Mouse (Mus musculus) embryonic facial prominence, embryonic 11.5 days (tissue): ENCODE measurements around the gene Trex1. TPM values are rescaled to one million over a fixed set of nuclear protein-coding genes. Genes with fewer than 3 reads are reported as not detected.

Source experiments
- ATAC-seq: fragments of 200-750 bp; cut with Nextera tagmentation; replicated peaks from 2 replicates; pipeline ENCODE4 v1.8.0; 2017; ENCODE audit warnings: low read depth; ENCODE audit not compliant: insufficient number of reproducible peaks, low FRiP score, low TSS enrichment
- DNase-seq: peaks from one replicate; pipeline ENCODE4 v3.0.0-alpha.2; 2015; ENCODE audit warnings: low spot score
- H3K27ac ChIP-seq: fragments of 300-500 bp; sonication (generic); replicated peaks from 2 replicates; pipeline ENCODE4 v1.5.1; 2014; ENCODE audit warnings: mild to moderate bottlenecking, low read depth, low read length, control low read depth
- H3K27me3 ChIP-seq: fragments of 300-500 bp; sonication (generic); 2 replicates; pipeline ENCODE4 v1.6.1; 2014; ENCODE audit warnings: mild to moderate bottlenecking, low read length, moderate library complexity, mixed read lengths; ENCODE audit not compliant: control insufficient read depth, insufficient read depth
- H3K36me3 ChIP-seq: fragments of 300-500 bp; sonication (generic); replicated peaks from 2 replicates; pipeline ENCODE4 v1.6.1; 2014; ENCODE audit warnings: low read depth, mild to moderate bottlenecking, low read length, moderate library complexity, mixed read lengths; ENCODE audit not compliant: control insufficient read depth, insufficient read depth
- H3K4me1 ChIP-seq: fragments of 300-500 bp; sonication (generic); 2 replicates; pipeline ENCODE4 v1.6.1; 2014; ENCODE audit warnings: low read length, mixed read lengths; ENCODE audit not compliant: control insufficient read depth, insufficient read depth
- H3K4me2 ChIP-seq: fragments of 300-500 bp; sonication (generic); 2 replicates; pipeline ENCODE4 v1.6.1; 2014; ENCODE audit warnings: low read depth, mild to moderate bottlenecking, control low read depth, low read length, moderate library complexity
- H3K4me3 ChIP-seq: fragments of 300-500 bp; sonication (generic); 2 replicates; pipeline ENCODE4 v1.5.1; 2014; ENCODE audit warnings: low read depth, low read length, control low read depth
- H3K9ac ChIP-seq: fragments of 300-500 bp; sonication (generic); replicated peaks from 2 replicates; pipeline ENCODE4 v1.6.1; 2014; ENCODE audit warnings: mild to moderate bottlenecking, control low read depth, low read length
- H3K9me3 ChIP-seq: fragments of 300-500 bp; sonication (generic); replicated peaks from 2 replicates; pipeline ENCODE4 v1.6.1; 2016; ENCODE audit warnings: mild to moderate bottlenecking, low read length, inconsistent platforms, mixed read lengths; ENCODE audit not compliant: control insufficient read depth
- WGBS: fragments of 180-500 bp; shearing (Covaris S2); extraction: QIAGEN DNeasy Blood & Tissue Kit; methylation state at CpG from one replicate; pipeline ENCODE4 v1.1.7; 2014; 5-methylcytosine and 5-hydroxymethylcytosine counted together
- polyA plus RNA-seq: library from polyadenylated mRNA; unstranded; fragments of >200 nt; fragmentation: Nextera tagmentation; extraction: Ambion mirVana; gene quantifications from 2 replicates; pipeline ENCODE4 v1.2.1, GENCODE M21; 2014

Trex1 gene
- polyA plus RNA-seq, 1 experiment from 2014 or later: 4.5 TPM

DNA sequence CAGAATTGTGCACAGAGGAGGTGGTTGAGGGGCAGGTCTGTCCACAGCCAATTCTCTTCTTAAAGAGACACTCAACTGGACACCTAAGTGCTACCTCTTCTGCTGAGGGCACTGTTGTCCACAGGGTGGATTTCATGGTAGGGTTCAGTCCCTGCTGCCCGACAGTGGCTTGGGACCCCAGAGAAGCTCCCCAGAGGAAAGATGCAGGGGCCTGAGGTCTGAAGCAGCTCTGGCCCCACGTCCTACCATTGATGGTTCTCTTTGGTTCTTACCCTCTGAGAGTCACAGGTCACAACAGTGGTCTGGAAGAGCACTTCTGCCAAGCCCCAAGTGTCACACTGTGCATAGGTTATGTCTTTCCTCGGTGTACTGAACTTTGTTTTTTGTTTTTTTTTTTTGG, 6.2 kb downstream of the Trex1 start:
- Histone ChIP-seq H3K9me3 (no peaks in the 10 kb centered on the region), H3K36me3 (peaks cover 6% of the 10 kb centered on the region), H3K9ac (no peak overlapping the region), H3K4me3 (no peak overlapping the region), H3K27ac (no peak overlapping the region), H3K27me3 (no peaks in the 10 kb centered on the region), H3K4me2 (no peak overlapping the region), H3K4me1 (peaks cover 3% of the 10 kb centered on the region; the same call in 1 of the 2 replicates)
- WGBS: 78% methylated on average over 3 of the region's 3 CpGs
- DNase-seq (no peak), ATAC-seq (no peak)

DNA sequence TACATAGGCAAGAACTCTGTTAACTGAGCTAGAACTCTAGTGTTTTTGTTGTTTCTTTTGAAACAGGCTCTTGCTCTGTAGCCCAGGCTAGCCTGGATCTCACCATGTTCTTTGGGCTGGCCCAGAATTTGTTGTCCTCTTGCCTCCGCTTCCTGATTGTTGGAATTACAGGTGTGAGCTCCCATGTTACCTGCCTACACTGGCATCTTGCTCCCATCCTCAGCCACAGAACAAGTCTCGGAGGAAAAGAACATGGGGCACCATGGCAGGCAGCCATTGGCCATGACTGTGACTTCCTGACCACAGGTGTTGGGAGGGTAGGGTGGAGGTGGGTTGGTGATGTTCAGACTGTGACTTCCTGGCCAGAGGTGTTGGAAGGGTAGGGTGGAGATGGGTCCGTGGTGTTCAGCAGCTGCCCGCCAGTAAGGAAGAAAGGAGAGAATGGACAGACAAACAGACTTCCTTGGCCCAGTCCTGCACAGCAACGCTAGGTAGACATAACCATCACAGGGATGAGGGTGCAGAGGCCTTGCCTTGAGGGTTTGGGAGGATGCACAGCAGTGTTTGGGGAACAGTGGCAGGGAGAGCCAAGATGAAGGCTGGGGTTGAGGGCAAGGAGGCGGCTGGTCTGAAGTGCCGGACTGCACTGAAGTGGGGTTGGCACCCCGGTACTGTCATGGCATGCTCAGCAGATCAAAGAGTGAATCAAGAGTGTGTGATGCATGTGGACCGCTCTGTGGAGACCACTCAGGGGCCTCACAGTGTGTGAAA, 6.9 kb downstream of the Trex1 start:
- H3K27me3 ChIP-seq: no peaks in the 10 kb centered on the region
- no peak for DNase-seq
- 90% methylated on average over 9 of the region's 9 CpGs for WGBS
- H3K9ac ChIP-seq: no peak overlapping the region
- no peak for ATAC-seq
- H3K9me3 ChIP-seq: no peaks in the 10 kb centered on the region
- peaks cover 3% of the 10 kb centered on the region; the same call in 1 of the 2 replicates for H3K4me1 ChIP-seq
- peaks cover 4% of the 10 kb centered on the region for H3K36me3 ChIP-seq
- no peak overlapping the region for H3K27ac ChIP-seq
- H3K4me3 ChIP-seq: no peak overlapping the region
- no peak overlapping the region for H3K4me2 ChIP-seq

- Histone ChIP-seq H3K4me2 (no peak overlapping the region), H3K9ac (no peak overlapping the region), H3K4me1 (peaks cover 3% of the 10 kb centered on the region; the same call in 1 of the 2 replicates), H3K27ac (no peak overlapping the region), H3K36me3 (no peaks in the 10 kb centered on the region), H3K4me3 (no peak overlapping the region), H3K9me3 (no peaks in the 10 kb centered on the region), H3K27me3 (no peaks in the 10 kb centered on the region)
- DNase-seq (no peak), ATAC-seq (no peak)
- 83% methylated on average over 10 of the region's 10 CpGs for WGBS
Observed at GRCm38 (mm10) chr9:109051651-109052489, 7.7 kb downstream of the Trex1 start.

DNA sequence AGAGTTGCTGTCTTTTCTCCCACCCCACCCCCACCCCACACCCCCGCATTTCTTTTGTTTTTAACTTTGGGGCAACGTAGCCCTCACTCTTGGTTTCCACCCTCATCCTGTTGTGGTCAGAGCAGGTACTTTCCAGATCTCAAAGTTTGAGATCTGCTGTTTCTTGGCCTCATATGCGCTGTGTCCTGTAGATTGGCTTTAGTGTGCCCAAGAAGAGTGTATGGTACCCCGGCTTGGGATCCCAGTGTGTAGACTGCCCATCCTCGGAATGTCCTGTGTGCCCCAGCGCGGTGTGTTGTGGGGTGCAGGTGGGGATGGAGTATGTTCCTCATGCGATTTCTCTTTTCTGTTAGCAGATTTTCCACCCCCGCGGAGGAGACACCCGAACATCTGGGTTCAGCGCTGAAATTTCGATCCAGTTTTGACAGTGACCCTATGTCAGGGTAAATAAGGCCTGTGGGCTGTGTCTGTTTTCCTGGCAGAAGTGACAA, 8.5 kb downstream of the Trex1 start:
- 89% methylated on average over 13 of the region's 13 CpGs for WGBS

DNA sequence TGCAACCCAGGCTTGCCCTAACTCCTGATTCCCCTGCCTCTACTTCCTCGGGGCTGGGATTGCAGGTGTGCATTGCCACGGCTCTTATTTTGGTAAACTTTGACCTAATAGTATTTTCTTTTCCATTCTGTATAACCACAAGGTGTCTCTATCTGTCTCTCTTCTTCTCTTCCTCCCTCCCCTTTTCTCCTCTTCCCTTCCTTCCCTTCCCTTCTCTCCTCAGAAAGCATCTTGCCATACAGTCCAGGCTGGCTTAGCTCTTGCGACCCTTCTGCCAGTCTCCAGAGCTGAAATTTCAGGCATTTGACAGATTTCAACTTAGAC, 8.9 kb downstream of the Trex1 start:
- no peak for DNase-seq
- no peaks in the 10 kb centered on the region for H3K9me3 ChIP-seq
- WGBS: 66% methylated on average over 3 of the region's 3 CpGs

More for the DNA sequence above, 8.5 kb downstream of the Trex1 start:
- H3K9me3 ChIP-seq: no peaks in the 10 kb centered on the region
- no peak overlapping the region for H3K27ac ChIP-seq
- no peak overlapping the region for H3K4me2 ChIP-seq
- no peak overlapping the region for H3K9ac ChIP-seq
- H3K36me3 ChIP-seq: no peaks in the 10 kb centered on the region
- ATAC-seq (no peak), DNase-seq (no peak)
- peaks cover 3% of the 10 kb centered on the region; the same call in 1 of the 2 replicates for H3K4me1 ChIP-seq
- H3K27me3 ChIP-seq: no peaks in the 10 kb centered on the region
- no peak overlapping the region for H3K4me3 ChIP-seq

GRCm38 (mm10) chr9:109049996-109050673, 9.4 kb downstream of the Trex1 start:
- 80% methylated on average over 9 of the region's 9 CpGs for WGBS

More for the DNA sequence above, 8.9 kb downstream of the Trex1 start:
- Histone ChIP-seq H3K4me3 (no peak overlapping the region), H3K4me1 (peaks cover 3% of the 10 kb centered on the region; the same call in 1 of the 2 replicates), H3K27ac (no peak overlapping the region), H3K36me3 (no peaks in the 10 kb centered on the region), H3K9ac (no peak overlapping the region), H3K27me3 (no peaks in the 10 kb centered on the region), H3K4me2 (no peak overlapping the region)
- ATAC-seq: no peak

GRCm38 (mm10) chr9:109049316-109049715, 10.2 kb downstream of the Trex1 start:
- Histone ChIP-seq H3K4me3 (no peak overlapping the region), H3K27ac (no peak overlapping the region), H3K27me3 (no peaks in the 10 kb centered on the region), H3K4me2 (no peak overlapping the region), H3K9ac (no peak overlapping the region), H3K36me3 (no peaks in the 10 kb centered on the region), H3K9me3 (no peaks in the 10 kb centered on the region), H3K4me1 (0 out of 2 replicates have a peak, but pooled peaks cover under 1% of the 10 kb centered on the region)
- no peak for DNase-seq
- 71% methylated on average over 7 of the region's 7 CpGs for WGBS
- ATAC-seq: no peak

More at GRCm38 (mm10) chr9:109049996-109050673, 9.4 kb downstream of the Trex1 start:
- ATAC-seq (no peak), DNase-seq (no peak)
- Histone ChIP-seq H3K4me1 (peaks cover 3% of the 10 kb centered on the region; the same call in 1 of the 2 replicates), H3K36me3 (no peaks in the 10 kb centered on the region), H3K9ac (no peak overlapping the region), H3K27ac (no peak overlapping the region), H3K27me3 (no peaks in the 10 kb centered on the region), H3K9me3 (no peaks in the 10 kb centered on the region), H3K4me2 (no peak overlapping the region), H3K4me3 (no peak overlapping the region)
